Mouse (Mus musculus) c-Kit-negative CD71-positive TER-119-positive erythroid progenitor cells, embryonic 14.5 days (primary cell): ENCODE data around the gene Gm16181.

Experiments
- DNase-seq: peaks from one replicate; pipeline ENCODE4 v3.0.0-alpha.2; 2013; ENCODE audit warnings: low read depth, low spot score

Gene Gm16181

DNA sequence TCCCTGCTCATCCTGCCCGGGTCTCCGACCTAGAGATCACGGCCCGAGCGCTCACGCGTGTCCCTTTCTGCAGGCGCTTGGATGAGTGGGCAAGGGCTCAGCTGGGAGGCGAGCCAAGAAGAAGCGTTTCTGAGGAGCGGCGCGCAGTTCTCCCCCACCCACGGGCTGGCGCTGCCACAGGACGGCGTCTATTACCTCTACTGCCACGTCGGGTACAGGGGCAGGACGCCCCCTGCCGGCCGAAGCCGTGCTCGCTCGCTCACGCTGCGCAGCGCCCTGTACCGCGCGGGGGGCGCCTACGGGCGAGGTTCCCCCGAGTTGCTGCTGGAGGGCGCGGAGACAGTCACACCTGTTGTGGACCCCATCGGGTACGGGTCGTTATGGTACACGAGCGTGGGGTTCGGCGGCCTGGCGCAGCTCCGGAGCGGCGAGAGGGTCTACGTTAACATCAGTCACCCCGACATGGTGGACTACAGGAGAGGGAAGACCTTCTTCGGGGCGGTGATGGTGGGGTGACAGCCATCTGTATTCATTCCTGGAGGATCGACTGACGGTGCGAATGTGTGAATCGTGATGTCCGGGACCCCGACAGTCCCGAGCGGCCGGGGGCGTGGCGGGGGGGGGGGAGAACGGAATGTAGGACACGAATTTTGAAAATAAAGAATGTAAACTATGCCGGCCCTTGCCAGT, 24.9 kb upstream of the Gm16181 start:
- peak; percentile 19 for DNase-seq

DNA sequence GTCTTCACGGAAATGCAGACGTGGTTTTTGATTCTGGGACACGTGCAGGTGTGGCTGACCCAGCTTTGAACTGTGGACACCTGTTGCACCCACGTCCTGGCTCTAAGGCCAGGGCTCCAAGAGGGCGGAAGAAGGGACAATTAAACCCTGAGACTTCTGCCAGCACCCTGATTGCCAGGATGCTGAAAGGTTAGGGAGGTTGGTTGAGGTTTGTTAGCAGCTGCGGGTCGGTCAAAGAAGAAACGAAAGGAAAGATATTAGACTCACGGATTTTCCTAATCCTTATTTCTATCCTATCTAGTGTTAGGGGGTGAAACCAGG, 24.4 kb upstream of the Gm16181 start:
- DNase-seq: no peak

DNA sequence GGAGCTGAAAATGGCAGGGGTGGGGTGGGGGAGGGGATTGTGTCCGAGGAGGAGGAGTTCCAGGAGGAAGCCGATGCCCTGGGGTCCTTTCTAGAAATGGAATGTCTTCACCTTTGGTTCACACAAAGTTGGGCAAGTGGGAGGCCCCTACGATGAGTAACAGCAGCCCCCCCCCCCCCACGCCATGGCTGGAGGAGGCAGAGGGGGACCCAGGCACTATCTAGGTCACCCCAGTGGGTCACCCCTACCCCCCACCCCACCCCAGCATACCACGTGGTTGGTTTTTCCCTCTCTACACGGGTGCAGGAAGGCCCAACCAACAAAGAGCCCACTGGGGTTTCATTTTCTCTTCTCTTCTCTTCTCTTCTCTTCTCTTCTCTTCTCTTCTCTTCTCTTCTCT, 23.5 kb upstream of the Gm16181 start:
- DNase-seq: no peak

DNA sequence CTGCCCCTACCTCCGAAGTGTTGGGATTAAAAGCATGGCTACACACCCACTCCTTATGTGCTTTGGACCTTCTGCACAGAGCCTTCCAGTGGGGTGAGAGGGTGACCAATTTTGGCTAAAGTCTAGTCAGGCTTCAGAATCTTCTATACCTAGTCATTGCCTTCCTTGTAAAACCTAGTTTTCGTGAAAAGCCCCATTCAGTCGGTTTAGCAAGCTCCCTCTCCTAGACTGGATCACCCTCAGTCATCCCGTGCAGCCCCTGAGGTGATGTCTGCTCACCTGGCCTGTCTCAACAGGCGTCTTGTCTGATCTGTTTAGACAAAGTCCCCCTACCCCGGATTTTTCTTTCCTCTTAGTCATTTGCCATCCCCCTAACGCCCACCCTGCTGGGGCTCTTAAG, 22.6 kb upstream of the Gm16181 start:
- no peak for DNase-seq

DNA sequence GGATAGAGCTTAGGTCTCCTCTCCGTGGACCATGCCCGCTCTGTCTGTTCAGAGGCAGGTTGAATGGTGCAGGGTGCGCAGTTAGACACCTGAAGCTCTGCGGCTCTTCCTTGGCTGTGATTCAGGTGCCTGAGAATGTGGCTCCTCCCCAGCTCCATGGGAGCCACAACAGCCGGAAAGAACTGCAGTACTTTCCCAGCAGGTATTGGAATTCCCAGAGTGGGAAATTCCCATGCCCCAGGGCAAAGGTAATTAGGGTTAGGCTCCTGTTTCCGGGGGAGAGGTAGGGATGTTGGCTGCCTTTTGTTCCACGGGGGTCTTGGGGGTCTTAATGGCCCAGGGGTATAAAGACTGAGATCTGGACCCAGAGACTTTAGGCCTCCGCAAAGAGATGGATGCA, 21.7 kb upstream of the Gm16181 start:
- DNase-seq: no peak

DNA sequence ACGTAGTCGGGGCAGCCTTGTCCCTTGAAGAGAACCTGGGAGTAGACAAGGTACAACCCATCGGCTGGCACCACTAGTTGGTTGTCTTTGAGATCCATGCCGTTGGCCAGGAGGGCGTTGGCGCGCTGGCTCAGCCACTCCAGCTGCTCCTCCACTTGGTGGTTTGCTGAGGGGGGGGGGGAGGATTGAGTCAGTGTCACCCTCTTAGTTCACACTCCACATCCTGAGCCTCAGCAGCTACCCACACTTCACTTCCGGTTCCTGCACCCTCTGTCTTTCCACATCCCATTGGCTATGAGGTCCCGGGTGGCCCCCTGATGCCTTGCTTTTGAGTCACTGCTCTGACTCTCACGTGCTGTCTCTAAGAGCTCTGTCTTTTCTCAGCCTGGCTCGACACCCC, 20.2 kb upstream of the Gm16181 start:
- DNase-seq: no peak

DNA sequence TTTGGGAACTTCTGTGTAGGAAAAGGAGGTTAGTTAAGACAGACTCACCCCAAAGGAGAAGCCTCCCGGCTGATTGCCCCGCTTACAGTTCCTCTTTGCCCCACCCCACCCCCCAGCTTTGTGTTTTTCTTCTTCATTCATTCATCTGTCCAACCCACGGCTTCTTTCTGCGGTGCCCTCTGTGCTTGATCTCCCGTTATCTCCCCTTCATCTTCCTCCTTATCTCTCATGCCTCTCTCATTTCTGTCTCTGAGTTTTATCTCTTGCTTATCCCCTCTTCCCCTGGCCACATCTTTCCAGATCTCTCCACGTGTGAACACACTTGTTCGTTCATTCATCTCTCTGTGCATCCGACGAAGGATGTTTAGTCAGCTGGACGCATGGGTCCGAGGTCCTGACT, 19.5 kb upstream of the Gm16181 start:
- no peak for DNase-seq

DNA sequence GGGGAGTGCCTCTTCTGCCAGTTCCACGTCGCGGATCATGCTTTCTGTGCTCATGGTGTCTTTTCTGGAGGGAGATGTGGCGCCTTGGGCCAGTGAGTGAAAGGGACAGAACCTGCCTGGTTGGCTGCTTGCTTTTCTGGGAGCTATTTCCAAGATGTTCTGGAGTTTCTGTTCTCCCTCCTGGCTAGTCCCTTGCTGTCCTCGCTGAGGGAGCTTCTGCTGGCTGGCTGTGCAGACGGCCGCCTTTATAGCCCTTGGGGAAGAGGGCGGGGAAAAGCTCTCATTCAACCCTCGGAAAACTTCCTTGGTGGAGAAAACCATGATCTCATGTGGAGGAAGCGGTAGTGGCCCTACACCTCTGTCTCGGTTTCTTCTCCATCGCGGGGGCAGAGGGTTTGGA, 18.8 kb upstream of the Gm16181 start, which contains the start of gene Tnf:
Gene Tnf, minus strand, starts transcription at position 221 of the 400 bp plus-strand sequence.
- DNase-seq: no peak

DNA sequence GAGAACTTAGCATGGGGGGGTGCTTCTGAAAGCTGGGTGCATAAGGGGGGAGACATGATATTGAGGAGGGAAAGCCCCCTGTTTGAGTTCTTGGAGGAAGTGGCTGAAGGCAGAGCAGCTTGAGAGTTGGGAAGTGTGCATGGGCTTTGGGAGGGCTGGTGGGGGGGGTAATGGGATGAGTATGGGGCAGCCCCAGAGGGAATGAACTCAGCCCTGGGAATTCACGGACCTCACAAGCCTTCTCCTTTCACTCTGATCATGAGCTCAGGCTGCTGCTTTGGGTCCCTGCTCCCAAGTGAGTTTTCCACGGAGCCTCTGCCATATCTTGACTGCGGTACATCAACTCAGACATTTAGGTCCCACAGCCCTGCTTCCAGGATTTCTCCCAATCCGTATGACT, 18.2 kb upstream of the Gm16181 start:
- no peak for DNase-seq

DNA sequence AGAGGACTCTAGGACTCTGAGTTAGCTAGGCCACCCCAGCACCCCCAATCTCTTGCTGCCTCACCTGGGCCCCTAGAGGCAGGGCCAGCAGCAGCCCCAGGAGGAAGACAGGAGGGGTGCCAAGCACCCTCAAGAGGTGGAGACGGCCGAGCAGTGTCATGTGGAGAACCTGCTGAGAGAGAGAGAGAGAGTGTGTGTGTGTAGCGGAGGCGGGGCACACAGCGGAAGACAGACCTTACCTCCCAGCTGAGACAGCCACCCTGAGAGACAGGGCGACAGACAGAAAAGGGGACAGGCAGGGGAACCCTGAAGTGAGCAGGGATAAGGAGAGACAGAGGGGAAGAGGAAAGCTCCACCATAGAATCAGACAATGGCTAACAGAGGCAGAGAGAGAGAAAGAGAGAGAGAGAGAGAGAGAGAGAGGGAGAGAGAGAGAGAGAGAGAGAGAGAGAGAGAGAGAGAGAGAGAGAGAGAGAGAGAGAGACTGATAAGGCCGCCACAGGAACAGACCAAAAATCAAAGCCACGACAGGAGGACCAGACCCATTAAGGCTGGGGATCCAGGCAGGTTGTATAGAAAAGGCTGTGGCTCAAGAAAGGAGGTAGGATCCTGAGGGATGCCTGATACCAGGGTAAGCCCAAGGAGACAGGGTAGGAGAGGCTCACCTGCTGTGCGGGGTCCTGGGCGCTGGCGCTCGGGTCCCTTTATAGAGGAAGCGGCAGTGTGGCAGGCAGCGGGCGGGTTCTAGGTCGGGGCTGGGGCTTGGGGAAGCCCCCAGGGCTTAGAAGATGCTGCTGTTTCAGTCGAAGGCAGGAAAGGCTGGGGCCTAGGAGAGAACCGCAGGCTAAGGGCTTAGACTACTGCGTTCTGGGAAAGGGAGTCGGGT, 15.9 kb upstream of the Gm16181 start, which contains the start of gene Lta:
Gene Lta, minus strand, starts transcription at position 858 of the 886 bp plus-strand sequence.
- DNase-seq: no peak

DNA sequence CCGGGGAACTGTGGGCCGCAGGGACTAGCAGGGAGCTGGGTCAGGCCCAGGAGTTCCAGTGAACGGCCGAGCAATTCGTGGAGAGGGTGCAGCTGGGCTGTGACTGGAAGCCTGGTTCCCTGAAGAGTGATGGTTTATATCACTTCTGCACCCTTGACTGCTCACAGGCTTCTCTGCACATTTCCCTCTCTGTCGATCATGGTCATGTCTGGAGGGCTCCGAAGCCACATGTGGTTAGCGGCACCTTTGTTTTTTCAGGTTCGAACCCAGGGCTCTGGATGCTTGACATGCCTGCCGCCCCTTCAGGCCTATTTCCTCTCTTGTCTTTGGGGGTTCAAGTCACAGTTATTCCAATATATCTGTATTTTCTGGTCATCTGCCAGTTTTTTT, 15.3 kb upstream of the Gm16181 start:
- no peak for DNase-seq

DNA sequence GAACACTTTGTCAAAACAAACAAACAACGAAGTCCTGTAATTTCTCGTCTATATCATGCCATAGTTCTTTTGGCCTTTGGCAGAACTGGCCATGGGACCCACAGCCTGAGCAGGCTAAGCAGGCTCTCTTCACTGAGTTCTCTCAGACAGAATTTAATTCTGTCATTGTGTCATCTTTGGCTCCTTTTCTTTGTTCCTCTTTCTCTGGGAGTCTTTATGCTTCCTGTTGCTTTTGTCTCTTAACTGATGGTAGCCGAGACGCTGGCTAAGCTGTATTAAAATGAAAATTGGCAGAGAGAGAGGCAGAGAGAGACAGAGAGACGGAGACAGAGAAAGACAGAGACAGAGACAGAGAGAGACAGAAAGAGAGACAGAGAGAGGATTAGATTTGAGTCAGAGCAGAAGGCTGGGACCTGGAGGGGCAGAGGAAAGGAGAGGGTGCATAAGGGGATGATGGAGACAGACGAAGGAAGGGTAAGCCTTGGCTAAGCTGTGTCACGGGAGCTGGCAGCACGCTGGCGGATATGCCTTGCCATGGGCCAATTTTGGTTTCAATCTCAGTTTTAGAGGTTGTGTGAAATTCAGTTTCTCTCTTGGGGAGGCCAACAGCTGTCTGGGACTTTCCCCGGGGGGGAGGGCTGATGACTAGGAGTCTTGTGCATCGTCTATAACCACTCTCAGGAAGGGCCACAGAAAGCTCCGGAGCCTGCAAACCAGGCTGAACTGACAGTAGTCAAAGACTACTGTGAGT, 10.7 kb upstream of the Gm16181 start:
- DNase-seq: no peak

DNA sequence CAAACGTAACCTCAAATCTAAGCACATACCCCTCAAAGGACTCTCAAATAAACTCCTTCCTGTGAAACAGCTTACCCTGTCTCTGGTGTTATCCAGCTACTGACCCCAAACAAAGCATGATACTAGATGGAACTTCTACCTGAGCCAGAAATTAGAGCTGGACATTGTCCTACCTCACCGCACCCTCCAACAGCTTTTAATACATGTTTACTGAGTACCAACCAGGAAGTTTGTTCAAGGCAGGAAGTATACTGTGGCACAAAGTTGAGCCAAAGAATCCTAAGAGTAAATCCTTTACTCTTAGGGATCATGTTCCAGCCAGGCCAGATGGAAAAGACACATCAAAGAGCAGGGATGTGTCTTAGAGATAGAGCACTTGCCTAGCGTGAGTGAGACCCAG, 10.0 kb upstream of the Gm16181 start:
- no peak for DNase-seq

DNA sequence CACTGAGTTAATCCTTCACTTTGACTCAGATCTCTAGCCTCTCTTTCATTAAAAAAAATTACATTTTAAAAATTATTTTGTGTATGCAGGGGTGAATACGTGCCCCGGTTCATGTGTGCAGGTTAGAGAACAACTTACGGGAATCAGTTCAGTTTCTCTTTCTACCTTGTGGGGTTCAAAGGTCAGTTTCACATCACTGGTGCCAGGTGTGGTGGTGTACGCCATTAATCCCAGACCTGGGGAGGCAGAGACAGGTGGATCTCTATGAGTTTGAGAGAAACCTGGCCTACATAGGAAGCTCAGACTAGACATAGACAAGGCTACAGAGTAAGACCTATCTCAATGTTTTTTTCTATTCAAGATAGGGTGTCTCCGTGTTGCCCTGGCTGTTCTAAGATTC, 7.6 kb upstream of the Gm16181 start:
- DNase-seq: no peak

DNA sequence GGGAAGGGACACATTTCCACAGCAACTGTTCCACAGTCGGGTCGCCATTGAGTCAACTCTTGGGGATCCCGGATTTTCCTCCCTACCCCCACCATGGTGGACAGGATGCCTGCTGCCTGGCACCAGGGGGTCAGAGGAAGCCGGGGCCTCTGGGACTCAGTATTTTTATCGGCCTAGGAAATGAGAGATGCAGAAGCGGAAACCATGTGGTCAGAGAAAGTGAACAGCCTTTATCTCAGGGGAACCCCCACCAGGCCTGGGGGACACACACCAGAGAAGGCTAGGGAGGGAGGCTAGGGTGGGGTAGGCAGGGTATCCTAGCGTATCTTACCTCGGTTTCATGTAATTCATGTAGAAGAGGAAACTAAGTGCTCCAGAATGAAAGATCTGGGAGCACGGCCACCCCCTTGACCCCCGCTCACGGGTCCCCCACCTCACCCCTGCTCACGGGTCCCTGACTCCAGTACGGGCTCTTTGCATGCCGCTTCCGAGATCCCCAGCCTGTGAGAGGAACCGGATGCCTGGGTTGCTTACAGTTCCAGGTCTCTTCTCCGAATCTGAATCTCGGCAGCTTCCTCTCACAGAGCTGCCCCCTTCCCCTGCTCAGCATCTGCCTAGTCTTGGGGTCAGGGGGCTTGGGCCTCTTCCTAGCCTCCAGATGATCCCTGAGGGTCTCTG, 2.0 kb upstream of the Gm16181 start:
- no peak for DNase-seq

DNA sequence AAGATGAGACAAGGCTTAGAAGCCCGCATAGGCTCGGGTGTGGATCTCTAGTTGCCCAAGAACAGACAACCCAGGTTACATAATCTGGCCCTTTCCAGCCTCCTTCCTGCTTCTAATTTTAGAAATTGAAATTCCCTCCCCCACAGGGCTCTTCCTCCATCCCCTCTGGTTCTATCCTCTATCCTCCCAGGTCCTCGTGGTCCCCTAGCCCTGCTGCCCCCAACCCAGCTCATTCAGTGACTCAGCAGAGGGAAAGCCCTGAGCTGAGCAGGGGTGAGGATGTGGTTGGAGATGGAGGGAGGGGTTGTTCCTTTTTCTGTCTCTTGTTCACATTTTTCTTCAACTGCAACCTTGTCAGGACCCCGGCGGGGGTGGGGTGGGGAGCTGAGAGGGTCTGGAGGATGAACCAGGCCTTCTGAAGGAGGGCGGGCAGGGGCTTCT, 1.0 kb upstream of the Gm16181 start:
- no peak for DNase-seq

DNA sequence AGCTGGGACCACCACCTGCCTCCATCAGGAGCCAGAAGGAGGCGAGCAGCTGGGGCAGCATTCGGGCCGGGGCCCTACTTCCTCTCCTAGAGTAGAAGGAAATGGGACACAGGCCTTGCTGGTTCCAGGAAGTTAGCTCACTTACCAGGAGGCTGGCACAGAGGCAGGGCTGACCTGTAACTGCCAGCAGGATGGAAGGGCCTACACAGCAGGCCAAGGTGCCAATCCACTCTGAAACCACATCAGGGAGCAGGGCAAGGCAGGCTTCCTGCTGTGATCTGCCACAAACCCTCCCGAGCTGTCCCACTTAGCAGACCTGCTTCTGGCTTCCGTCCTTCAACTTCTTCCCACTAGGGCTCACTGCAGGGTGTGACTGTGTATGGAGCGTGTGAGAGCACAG, 1.7 kb downstream of the Gm16181 start:
- no peak for DNase-seq

DNA sequence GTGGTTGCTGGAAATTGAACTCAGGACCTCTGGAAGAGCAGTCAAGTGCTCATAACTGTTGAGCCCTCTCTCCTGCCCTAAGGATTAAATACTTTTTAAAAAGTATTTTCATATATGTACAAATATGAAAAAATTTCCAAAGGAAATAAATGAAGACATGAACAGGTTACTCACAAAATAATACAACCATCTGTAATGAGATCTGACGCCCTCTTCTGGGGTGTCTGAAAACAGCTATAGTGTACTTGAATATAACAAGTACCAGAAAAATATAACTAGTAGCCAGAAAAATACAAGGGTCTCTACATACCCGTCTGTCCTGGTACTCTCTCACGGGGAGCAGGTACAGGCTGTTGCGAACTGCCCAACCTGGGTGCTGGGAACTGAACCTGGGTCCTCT, 4.0 kb downstream of the Gm16181 start:
- no peak for DNase-seq

DNA sequence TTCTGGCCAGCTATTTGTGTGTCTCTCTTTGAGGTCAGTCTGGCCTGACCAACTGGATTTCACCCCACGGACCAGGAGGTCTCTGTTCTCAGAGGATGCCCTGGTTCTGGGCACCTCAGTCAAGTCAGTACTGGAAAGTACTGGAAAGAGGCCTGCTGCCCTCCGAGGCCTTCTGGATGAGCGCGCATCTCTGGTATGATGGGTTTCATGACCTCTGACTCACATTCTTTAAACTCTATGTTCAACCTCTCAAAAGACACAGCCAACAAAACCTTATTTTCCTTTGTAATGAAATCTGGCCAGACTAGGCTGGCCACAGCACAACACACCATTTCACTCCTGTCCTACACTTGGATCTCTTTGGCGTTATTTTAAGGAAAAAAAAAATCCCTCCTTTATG, 4.8 kb downstream of the Gm16181 start:
- DNase-seq: no peak

DNA sequence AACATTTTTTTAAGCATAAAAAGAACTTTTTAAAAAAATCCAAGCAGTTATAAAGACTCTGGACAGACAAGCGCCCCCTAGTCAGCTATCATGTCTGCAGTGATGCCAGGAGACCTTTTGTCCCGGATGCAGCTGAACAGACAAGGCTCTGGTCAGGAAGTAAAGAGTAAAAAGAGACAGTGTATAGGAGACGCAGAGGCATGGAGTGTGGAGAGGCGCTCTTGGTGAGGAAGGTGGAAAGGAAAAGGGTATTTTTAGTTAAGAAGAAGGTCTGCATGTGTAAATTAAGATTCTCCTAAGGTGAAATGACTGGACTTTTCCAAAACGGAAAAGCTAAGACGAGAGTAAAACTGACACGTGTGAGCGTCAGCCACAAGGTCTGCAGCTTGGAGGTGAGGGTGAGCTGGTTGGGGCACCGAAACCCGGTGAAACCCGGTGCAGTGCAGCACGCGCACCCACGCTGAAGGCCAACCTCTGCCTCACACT, 6.0 kb downstream of the Gm16181 start:
- DNase-seq: no peak

DNA sequence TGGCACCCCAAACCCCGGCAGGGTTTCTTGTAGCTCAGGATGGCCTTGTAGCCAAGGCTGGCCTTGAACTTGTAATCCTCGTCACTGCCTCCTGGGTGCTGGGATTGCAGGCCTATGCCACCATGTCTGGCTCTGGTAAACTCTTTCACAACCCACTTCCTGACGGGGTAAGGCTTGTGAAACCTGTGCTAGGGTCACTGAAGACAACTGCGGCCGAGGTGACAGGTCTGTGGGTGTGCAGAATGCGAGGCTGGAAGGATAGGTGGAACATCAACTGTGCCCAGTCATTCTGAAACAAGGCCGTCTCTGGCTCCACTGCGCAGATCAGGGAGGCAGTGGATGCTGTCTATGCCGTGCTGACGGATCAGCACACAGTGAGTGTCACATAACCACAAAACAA, 10.4 kb downstream of the Gm16181 start:
- DNase-seq: no peak

DNA sequence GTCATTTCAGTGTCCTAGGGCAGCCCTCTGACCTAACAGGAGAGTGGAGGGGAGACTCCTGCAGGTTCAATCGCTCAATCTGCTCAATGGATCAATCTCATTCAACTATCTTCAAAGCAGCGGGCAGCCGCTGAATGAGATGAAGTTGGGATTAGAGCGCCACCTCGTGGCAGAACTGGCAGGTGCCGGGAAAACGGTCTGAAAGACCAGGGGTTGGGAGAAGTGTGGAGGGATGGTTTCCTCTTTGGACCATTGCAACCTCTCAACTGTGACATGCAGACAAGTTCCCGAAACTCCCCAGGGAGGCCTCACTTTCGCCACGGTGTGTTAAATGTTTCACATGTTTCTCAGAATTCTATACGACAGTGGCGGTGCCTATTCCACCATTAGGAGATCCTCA, 11.4 kb downstream of the Gm16181 start:
- peak; percentile 57 for DNase-seq
